Mouse (Mus musculus): ENCODE measurements around the gene Kcnk3.

Gene Kcnk3

DNA sequence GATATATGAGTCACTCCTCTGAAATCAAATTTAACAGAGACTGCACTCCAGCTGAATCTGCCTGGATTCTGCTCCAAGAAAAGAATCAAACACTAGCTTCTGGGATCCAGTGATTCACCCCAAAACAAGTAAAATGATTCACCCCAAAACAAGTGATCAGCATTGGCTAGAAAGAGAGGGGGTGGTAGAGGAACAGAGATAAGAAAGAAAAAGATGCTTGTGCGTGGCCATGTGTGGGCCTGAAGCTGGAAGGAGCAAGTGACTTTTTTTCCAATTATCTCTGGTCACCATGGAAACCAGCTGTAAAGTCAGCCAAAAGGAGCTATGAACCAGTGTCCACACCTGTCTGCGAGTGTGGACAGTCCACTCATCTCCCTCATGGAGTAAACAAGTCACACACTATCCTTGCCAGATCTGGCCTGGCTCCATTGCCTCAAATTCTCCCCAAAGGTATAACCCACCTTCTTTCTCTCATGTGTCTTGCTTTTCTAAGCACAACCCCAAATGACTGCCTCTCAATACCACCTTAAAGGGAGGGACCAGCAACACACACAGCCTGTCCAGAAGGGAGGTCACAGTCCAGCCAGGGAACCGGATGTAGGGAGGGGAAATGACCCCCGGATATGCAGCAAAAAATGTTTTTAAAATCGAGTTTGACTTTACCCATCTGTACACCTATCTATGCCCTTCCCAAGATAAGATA is 55.7 kb downstream of the Kcnk3 start:
- DNase-seq (ENCODE audit: low spot score): no peak

DNA sequence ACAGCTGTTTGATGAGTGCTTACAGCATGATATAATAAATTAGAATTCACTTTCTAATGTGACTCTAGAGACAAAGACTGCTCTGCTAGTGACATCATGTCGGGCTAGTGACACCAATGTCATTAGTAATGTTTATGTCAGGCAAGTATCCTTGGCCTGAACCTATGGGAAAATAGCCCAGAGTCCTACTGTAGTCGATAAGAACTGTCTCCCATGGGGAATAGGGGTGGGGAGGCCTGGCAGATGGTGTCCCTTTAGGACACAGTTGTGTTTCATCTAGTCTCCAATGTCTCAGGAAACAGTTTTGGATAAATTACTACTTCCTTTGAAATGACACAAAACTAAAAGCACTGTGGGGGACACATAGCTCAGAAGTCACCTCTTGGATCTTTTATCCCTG is 58.1 kb downstream of the Kcnk3 start:
- DNase-seq (ENCODE audit: low spot score): no peak

DNA sequence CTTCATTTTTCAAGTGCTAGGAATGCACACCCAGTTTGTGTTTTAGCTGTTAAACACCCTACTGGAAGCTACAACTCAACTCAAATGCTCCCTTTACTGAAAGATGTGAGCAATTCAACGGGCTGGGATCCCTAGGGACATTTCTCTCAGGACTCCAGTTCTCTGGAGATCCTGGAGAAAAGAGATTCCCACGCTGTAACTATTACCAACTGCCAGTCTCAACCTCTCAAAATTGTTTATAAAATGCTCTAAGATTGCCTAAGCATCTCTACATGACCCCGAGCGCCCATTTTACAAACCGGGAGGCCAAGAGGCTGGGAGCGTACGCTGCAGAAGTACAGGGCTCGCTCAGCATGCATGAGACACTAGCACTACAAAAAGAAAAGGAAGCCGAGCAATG is 59.4 kb downstream of the Kcnk3 start:
- no peak for DNase-seq (ENCODE audit: low spot score)

DNA sequence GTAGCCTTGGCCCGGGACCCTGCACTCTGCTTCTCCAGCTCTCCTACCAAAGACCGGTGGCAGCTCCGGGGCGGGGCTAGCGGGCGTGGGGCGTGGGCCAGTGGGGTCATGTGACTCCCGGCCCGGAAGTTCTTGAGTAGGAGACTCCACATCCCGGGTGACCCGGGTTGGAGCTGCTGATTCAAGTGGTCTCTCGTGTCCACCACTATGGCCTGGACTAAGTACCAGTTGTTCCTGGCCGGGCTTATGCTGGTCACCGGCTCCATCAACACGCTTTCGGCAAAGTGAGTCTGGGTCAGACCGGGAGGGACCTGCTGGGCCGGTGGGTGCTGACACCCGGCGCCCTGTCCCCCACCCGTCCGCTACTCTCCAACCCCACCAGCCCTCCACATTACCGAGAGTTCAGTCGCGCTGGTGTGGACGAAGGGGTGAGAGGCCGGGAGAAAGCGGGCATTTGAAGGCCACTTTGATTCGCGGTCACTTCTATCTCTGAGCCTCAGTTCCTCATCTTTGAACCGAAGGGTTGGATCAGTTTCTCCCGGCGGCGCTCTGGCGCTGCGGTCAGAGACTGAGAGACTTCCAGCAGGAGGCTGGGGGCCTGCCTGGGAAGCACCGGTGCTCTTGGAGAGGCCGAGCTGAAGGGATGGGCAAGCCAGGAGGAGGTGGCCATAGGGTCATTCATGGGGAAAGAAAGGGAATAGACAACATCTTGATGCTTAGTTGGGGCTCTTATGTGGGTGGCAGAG is 60.0 kb downstream of the Kcnk3 start, which contains the start of gene Slc35f6:
Gene Slc35f6, plus strand, starts transcription at position 119 of the 746 bp plus-strand sequence.
- DNase-seq (ENCODE audit: low spot score): peak; percentile 88

DNA sequence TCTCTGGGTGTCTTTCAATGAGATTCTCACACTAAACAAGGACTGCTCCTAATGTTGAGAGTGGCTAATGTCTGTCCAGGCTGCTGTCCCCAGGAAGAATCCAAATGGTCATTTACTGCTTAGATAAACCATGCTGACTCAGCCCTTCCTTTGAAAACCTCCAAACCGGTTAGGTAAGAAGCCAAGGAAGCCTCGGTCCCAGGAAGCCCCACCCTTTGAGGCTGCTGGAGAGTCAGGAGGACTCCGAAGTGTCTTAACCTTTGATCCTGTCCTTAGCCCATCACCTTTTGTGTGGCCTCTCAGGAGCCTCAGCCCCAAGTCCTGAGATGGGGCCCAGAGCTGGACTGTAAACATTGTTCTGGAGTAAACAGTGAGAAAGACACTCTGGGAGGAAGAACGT is 61.6 kb downstream of the Kcnk3 start:
- DNase-seq (ENCODE audit: low spot score): no peak

DNA sequence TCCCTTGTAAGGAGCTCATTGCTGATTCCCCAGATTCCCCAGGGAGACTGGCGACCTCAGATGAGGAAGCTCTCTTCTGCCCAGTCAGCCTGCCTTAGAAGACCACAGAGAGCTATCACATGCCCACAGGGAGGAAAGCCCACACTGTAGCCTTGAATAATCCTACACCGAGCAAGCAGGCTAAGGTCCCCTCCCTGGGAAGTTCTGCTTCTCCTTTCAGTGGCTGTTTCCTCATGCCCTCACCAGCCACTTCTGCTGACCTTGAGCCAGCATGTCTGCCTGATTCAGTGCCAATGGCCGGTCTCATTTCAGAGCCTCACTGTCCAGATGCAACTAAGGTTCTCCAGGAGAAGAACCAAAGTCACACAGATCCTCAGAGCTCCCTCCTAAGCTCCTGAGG is 62.8 kb downstream of the Kcnk3 start:
- DNase-seq (ENCODE audit: low spot score): peak; percentile 21

DNA sequence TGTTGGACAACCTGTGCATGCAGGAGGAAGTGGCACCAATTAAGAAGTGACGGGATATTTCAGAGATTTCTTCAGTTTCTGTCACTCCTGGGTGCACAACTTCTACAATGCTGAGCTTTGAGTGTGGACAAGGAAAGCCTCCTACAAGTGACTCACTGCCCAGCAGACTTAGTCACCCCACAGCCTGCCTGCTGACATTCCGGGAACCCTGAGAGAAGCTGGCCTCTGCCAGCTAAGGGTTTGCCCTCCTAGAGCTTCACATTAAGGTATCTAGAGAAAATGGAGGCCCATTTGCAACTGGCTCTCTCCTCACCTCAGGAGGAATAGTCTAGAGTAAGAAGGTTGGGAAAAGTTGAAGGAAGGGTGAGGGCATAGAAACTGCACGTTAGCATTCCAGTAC is 63.6 kb downstream of the Kcnk3 start:
- no peak for DNase-seq (ENCODE audit: low spot score)

DNA sequence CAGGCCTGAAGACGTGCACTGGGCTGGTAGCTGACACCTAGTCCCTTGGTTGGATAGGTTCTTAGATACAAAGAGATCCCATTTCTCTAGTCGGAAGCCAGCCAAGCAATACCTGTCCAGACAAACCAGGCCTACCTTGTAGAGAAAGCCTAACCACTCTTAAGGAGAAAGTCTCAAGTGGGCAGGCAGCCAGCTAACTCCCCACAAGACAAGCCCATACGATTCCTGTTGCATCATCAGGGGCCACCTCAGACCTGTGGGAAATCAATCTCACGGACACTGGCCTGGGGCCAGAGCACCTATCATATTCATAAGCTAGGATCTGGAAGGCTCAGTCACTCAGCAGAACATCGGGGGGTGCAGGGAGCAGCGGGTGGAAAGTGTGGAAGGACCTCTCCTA is 65.3 kb downstream of the Kcnk3 start:
- no peak for DNase-seq (ENCODE audit: low spot score)

DNA sequence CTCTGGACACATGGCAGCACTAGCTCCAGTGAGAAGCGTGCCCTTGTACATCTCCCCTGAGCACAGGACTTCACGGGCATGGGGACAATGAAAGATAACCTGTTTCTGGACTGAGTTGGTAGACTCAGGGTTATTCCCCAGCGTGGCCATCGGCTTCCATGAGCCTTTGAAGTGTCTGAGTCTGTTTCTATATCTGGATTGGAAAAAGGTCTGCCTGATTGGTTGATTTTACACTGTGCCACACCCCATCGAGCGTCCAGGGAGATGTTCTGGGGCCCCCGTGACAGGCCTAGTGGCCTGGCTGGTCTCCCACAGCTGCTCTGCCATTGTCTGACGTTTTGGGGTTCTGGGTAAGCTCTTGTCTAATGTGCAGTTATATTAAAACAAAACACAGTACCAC is 67.1 kb downstream of the Kcnk3 start:
- no peak for DNase-seq (ENCODE audit: low spot score)

DNA sequence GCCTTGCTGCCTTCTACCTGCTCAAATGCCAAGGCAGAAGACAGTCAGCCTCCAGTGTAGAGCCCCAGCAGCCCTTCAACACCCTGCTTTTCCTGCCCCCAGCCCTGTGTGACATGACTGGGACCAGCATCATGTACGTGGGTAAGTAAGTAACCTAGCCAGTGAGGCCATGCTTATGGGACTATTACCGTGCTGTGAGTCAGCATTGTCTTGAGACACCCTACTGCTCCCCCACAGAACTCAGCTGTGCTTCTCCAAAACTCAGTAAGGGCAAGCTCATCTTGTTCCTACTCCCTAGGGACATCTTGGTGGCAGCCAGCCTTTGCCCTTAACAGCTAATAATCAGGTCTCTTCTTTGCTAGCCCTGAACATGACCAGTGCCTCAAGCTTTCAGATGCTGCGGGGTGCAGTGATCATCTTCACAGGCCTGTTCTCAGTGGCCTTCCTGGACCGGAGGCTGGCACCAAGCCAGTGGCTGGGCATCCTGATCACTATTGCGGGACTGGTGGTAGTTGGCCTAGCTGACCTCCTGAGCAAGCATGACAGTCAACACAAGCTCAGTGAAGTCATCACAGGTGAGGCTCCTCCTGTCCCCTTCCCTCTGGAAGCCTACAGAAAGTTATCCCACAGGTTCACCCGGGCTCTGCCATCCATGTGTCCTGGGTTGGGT is 67.7 kb downstream of the Kcnk3 start:
- no peak for DNase-seq (ENCODE audit: low spot score)

DNA sequence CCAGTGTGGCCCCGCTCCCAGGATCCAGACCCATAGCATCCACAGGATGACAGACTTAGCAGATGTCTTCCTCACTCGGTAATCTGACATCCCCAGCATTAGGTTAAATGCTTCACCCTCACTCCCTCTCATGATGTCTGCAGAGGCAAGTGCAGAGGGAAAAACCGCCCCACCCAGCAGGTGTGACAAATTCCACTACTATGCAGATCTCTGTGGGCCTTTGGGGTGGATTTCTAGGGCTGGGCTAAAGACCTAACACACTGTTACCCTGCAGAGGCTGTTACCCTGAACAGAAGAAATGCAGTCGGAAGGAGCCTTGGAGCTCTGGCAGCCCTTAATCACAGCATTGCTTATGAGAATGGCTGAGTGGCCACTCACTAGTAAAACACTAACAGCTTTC is 71.1 kb downstream of the Kcnk3 start:
- no peak for DNase-seq (ENCODE audit: low spot score)

DNA sequence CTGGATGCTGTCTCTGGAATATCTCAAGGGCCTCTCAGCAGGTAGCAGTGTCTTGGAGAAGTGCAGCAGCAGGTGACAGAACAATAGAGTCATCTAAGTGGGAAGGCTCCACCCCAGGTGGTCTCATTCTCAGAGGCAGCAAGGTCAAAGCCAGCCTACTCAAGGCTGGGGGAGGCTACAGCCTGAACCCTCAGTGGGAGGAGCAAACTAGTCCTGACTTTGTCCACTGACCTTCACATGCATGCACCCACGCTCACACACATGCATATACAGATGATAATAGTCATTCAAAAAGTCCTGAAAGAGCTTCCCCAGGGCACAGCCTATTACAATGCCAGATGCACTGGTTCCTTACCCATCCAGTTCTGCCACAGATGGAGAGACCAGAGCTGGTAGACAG is 72.3 kb downstream of the Kcnk3 start:
- no peak for DNase-seq (ENCODE audit: low spot score)

DNA sequence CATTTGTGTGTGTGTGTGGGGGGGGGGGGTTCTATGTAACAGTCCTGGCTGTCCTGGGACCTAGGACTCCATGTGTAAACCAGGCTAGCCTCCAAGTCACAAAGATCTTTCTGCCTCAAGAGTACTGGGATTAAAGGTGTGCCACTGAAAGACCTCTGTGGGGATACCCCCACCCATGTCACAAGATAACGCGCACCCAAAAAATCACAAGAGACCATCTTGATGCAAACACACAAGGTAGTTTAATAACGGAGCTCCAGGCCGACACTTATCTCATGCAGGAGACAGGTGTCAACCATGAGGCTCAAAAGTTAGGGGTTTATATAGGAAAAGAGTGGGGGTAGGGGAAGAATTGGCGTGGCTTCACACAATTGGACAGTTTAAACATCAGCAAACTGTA is 72.8 kb downstream of the Kcnk3 start:
- DNase-seq (ENCODE audit: low spot score): no peak

DNA sequence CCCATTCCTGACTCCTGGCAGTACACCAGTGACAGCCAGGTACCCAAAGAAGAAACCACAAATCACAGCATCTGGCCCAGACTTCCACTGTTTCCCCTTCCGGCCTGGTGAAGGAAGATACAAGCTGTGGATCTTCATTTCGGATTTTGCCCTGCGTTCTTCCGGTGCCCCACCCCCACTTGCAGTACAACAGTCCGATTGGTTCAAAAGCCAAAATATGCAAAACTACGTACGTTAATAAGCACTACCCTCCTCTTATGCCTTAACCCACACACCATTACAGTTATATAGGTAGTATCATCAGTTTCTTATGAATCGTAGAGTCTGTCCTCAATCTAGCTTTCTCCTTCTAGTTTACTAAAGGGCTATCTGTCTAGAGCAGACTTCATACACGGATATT is 77.4 kb downstream of the Kcnk3 start:
- no peak for DNase-seq (ENCODE audit: low spot score)

DNA sequence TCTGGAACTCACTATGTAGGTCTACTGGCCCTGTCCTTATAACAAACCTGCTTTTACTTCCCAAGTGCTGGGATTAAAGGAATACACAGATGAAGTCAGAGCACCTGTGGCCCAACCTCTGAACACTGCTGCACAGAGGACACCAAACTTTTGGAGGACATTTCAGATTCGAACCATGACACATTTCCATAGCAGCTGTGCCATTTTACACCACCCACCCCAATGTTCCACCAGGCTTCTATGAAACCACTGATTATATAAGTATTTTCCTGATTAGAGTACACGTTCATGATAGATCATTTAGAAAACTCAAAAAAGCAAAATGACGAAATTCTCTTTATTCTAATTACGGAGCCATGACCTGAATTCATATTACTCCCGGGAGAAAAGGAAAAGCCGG is 78.0 kb downstream of the Kcnk3 start:
- no peak for DNase-seq (ENCODE audit: low spot score)

DNA sequence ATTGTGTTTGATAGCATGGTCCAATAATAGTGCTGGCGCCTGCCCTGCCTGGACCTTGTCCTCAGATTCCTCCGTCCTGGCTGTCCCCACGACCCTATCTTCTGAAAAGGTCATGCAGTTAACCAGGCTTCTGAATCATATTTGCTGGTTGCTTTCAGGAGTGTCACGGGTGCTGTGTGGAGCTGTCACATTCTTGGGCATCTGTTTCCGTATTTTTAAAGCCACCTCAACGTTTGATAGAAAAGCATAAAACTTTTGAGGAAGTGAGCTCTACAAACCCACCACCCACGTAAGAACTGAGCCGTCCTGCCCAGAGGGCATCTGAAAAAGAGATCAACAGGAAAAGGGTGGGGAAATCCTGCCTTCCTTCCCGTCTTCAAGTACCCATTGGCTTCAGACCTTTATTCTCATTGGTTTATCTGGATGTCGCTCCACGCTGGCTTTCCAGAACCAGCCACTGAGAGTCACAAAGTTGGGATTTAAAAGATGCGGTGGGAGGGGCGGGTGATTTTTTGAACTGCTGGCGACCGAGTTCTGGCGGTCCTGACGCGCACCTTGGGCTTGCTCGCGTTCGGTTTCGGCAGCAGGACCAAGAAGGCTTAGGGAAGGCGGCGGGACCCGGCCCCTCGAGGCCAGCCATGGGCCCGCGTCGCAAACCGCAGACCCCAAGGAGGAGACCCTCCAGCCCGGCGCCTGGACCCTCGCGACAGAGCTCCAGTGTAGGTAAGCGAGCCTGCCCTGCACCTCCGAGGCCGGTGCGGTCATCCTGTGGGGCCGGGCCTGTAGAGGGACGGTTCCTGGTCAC is 78.6 kb downstream of the Kcnk3 start, which contains the start of gene Cenpa:
Gene Cenpa, plus strand, starts transcription at position 387 of the 805 bp plus-strand sequence.
- peak; percentile 96 for DNase-seq (ENCODE audit: low spot score)

DNA sequence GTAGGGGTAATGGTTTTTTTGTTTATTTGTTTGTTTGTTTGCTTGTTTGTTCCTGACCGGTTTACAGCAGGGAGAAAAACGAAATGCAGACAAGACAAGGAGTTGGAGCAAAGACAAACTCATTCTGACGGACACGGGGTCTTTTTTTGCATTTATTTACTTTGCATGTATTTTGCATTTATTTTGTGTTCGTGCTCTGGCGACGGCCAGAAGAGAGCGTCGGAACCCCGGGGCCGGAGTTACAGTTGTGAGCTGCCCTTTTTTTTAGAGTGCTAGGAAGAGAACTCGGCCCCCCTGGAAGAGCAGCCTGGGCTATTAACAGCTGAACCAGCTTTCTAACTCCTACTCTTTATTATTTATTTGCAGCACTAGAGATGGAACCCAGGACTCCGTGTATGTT is 79.2 kb downstream of the Kcnk3 start:
- no peak for DNase-seq (ENCODE audit: low spot score)

DNA sequence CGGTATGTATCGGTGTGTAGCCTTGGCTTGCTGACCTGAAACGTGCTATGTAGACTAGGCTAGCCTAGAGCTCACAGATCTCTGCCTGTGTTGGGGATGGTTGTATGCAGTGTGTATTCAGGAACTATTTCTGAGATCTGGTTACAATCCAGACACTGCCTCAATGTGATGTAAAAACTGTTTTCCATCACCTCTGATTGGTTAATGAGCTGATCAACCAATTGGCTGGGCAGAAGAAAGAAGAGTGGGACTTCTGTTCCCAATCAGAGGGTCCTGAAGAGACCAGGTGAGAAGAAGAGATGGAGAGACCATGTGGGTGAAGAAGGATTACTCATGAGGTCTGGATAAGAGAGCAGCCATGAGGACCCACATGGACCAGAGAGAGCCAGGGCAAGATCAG is 79.7 kb downstream of the Kcnk3 start:
- no peak for DNase-seq (ENCODE audit: low spot score)

DNA sequence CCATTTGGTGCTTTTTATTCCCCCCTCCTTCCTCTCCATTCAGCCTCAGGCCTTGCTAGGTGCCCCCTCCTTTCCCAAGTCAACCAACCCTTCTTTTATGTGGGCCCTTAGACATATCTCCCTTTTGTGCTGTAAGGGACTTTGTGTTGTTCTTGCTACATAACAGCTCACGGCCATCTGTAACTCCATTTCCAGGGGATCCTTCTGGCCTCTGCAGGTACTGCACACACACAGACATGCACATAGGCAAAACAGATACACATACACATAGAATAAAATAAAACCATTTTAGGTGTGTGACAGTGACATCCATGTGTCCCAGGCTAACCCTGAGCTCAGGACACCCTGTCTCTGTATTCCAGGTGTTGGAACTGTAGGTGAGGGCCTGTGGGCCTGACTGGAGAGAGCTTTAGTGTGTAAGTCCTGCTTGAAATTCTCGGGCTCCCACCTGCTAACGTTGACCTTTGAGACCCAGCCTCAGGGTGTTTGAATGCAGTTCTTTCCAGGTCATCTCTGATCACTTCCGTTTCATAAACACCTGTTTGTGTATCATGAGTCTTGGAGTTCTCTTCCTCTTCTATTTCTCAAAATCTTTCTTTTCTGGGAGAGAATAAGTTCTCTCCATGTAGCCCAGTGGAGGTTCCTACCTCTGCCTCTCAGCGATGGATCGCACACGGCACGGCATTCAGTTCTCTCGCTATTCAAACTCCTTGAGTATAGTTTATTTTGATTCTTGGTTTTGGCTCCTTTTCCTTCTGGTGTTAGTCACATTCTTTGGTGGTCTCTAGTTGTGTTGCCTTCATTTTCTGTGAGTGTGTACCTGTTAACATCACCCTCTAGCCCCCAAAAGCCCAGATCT is 80.9 kb downstream of the Kcnk3 start:
- no peak for DNase-seq (ENCODE audit: low spot score)

DNA sequence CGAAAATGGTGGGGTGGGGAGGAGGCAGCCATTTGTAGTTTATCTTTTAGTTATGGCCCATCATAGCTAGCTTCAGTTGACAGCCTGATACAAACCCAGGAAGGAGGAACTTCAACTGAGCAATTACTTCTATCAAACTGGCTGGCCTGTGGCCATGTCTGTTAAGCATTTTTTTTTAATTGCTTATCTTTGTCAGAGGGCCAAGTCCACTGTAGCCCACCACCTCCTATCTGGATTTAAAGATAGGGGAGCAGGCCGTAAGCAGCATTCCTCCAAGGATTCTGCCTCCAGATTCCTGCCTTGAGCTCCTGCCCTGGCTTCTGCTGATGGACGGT is 81.5 kb downstream of the Kcnk3 start:
- DNase-seq (ENCODE audit: low spot score): no peak

DNA sequence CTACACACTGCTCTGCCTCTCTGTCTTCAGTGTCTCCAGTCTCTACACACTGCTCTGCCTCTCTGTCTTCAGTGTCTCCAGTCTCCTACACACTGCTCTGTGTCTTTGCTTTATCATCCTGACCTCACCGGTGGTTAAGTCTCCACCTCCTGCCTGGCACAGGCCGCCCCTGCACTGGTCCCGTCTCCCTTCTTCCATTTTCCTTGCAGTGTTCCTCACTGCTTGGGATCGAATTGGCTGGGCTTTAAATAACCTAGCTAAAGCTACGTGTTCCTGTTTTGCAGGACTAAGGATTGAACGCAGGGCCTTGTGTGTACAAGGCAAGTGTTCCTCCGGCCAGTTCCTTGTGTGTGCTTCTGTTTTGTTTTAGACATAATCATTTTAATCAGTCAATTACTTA is 82.1 kb downstream of the Kcnk3 start:
- no peak for DNase-seq (ENCODE audit: low spot score)

DNA sequence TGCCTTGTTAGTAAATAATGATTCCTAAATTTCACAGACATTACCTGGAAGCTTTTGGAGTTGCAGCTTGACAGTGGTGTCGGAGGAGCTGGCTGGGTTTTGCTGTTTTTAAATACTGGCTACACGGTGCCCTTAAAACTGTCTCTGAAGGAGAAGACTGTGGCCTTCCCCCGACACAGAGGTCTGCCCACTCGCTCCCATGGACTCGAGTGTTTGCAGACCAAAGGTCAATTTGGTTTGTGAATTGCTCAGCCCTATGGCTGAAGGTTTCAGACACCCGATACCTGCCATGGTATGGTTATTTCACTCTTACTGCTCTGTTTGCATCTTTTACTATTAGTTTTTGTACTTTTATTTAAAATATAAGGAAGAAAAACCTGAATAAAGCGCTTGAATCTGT is 86.0 kb downstream of the Kcnk3 start:
- no peak for DNase-seq (ENCODE audit: low spot score)
